Mouse (Mus musculus): Measurements from ENCODE around the gene H1f0. TPM values are rescaled to one million over a fixed set of nuclear protein-coding genes. Genes with fewer than 3 reads are reported as not detected.

H1f0 gene
- polyA plus RNA-seq, 1 experiment, result 123 TPM

GRCm38 (mm10) chr15:79038331-79038730 lies 10.1 kb downstream of the H1f0 start:
- WGBS, result 74% methylated on average over 10 of the region's 10 CpGs
- no peak overlapping the region for H3K27ac ChIP-seq (ENCODE audit: insufficient read depth, low read depth, low read length)
- H3K4me1 ChIP-seq (ENCODE audit: control insufficient read depth, insufficient read depth, low read length), result peaks cover 7% of the 10 kb centered on the region; the same call in 1 of the 2 replicates
- no peaks in the 10 kb centered on the region for H3K36me3 ChIP-seq (ENCODE audit: control insufficient read depth, insufficient read depth, low read length)
- no peak for TF ChIP-seq POLR2A (IDR thresholded peaks at IDR 0.05; ENCODE audit: low read depth, low read length)
- no peak for TF ChIP-seq CTCF (conservative IDR thresholded peaks at IDR 0.05; ENCODE audit: insufficient read depth, insufficient read length, low read depth, low read length)
- H3K4me3 ChIP-seq (ENCODE audit: insufficient read depth, low read depth, low read length), result no peak overlapping the region
- DNase-seq, result no peak
- no peaks in the 10 kb centered on the region for H3K27me3 ChIP-seq (replicated peaks; ENCODE audit: control insufficient read depth, insufficient read depth, low read length)

GRCm38 (mm10) chr15:79038853-79039252 lies 10.6 kb downstream of the H1f0 start:
- peak; percentile 93 for DNase-seq
- H3K4me3 ChIP-seq (ENCODE audit: insufficient read depth, low read depth, low read length), result no peak overlapping the region
- WGBS, result 11% methylated on average over 7 of the region's 7 CpGs

DNA sequence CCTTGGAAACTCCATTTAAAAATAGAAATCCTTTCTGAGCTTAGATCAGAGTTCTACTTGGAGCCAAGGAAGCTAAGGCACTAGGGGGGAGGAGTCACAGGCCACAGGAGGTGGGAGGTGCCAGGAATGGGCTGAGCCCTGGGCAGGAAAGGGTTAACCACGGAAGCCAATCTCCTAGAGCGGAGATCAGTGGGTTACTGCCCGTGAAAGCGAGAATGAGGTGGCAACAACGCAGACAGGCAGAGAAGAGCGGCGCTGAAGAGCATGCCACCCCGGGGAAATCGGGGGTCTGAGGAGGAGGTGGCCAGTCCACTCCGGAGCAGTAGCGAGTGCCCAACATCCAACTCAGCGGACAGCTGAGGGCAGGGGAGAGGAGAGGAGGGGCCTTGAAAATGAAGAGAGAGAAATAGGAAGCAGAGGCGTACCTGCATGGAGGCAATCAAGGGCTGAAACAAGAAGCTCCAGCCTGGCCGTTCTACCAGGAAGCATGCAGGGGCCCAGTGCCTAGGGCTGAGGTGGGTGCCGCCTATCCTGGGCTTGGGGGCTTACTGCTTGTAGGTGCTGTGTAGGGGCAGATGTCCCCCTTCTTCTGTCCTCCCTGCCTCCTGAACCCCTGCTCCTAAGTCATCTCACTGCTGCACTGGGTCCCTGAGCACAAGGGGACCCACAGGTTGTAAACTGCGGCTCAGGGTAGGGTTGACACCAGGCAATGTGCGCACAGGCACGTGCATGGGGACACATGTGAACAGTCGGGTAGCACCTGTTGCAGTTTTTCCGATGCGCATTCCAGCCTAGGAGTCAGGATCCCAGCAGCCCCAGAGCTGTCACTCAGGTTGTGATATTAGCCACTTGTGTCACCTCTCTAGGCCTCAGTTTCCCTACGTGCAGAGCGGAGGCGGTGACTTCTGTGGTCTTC lies 12.5 kb downstream of the H1f0 start:
- Histone ChIP-seq H3K4me1 (ENCODE audit: control insufficient read depth, insufficient read depth, low read length) (peaks cover 7% of the 10 kb centered on the region; the same call in 1 of the 2 replicates), H3K27me3 (replicated peaks; ENCODE audit: control insufficient read depth, insufficient read depth, low read length) (no peaks in the 10 kb centered on the region), H3K36me3 (ENCODE audit: control insufficient read depth, insufficient read depth, low read length) (no peaks in the 10 kb centered on the region), H3K4me3 (ENCODE audit: insufficient read depth, low read depth, low read length) (peak overlapping the region; percentile 2; the same call in 1 of the 2 replicates), H3K27ac (ENCODE audit: insufficient read depth, low read depth, low read length) (no peak overlapping the region)
- TF ChIP-seq CTCF (conservative IDR thresholded peaks at IDR 0.05; ENCODE audit: insufficient read depth, insufficient read length, low read depth, low read length), result no peak
- WGBS, result 29% methylated on average over 24 of the region's 24 CpGs
- peak; percentile 55 for DNase-seq

More at GRCm38 (mm10) chr15:79038853-79039252, 10.6 kb downstream of the H1f0 start:
- H3K36me3 ChIP-seq (ENCODE audit: control insufficient read depth, insufficient read depth, low read length), result no peaks in the 10 kb centered on the region
- TF ChIP-seq CTCF (conservative IDR thresholded peaks at IDR 0.05; ENCODE audit: insufficient read depth, insufficient read length, low read depth, low read length) (peak; percentile 99), POLR2A (IDR thresholded peaks at IDR 0.05; ENCODE audit: low read depth, low read length) (no peak)
- no peaks in the 10 kb centered on the region for H3K27me3 ChIP-seq (replicated peaks; ENCODE audit: control insufficient read depth, insufficient read depth, low read length)
- no peak overlapping the region for H3K27ac ChIP-seq (ENCODE audit: insufficient read depth, low read depth, low read length)
- peaks cover 7% of the 10 kb centered on the region; the same call in 1 of the 2 replicates for H3K4me1 ChIP-seq (ENCODE audit: control insufficient read depth, insufficient read depth, low read length)

DNA sequence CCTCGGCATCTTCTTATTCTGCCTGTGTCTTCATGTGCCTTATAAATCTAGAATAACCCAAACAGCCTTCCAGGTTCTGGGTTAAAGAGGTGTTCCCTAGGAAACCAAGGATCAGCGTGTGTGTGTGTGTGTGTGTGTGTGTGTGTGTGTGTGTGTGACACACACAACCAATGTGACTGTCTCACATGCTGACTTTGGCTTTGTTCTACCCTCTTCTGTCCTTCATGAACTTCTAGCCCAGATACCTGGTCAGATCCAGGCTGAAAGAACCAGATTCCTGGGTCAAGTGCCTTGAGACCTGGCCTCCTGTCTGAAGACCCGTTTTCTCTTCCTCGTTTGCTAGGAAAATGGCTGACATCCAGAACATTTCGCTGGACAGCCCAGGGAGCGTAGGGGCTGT lies 13.3 kb downstream of the H1f0 start, which contains the start of gene Galr3:
TSS of gene Galr3 (plus strand) at position 301 of the 400 bp plus-strand sequence.
- H3K27ac ChIP-seq (ENCODE audit: insufficient read depth, low read depth, low read length), result no peak within 1 kb of the TSS
- H3K27me3 ChIP-seq (replicated peaks; ENCODE audit: control insufficient read depth, insufficient read depth, low read length), result no peaks in the 10 kb centered on the region
- WGBS, result 70% methylated on average over 6 of the region's 6 CpGs
- no peak for DNase-seq
- no peak for TF ChIP-seq CTCF (conservative IDR thresholded peaks at IDR 0.05; ENCODE audit: insufficient read depth, insufficient read length, low read depth, low read length)
- no peak for TF ChIP-seq POLR2A (IDR thresholded peaks at IDR 0.05; ENCODE audit: low read depth, low read length)
- peaks cover 7% of the 10 kb centered on the region; the same call in 1 of the 2 replicates for H3K4me1 ChIP-seq (ENCODE audit: control insufficient read depth, insufficient read depth, low read length)
- peak within 1 kb of the TSS; percentile 52 for H3K4me3 ChIP-seq (ENCODE audit: insufficient read depth, low read depth, low read length)
- no peaks in the 10 kb centered on the region for H3K36me3 ChIP-seq (ENCODE audit: control insufficient read depth, insufficient read depth, low read length)

GRCm38 (mm10) chr15:79042721-79043491 lies 14.7 kb downstream of the H1f0 start:
- DNase-seq, result peak; percentile 20
- no peak for TF ChIP-seq POLR2A (IDR thresholded peaks at IDR 0.05; ENCODE audit: low read depth, low read length)
- no peak for TF ChIP-seq CTCF (conservative IDR thresholded peaks at IDR 0.05; ENCODE audit: insufficient read depth, insufficient read length, low read depth, low read length)
- WGBS, result 2% methylated on average over 105 of the region's 105 CpGs
- Histone ChIP-seq H3K4me1 (ENCODE audit: control insufficient read depth, insufficient read depth, low read length) (peaks cover 7% of the 10 kb centered on the region; the same call in 1 of the 2 replicates), H3K4me3 (ENCODE audit: insufficient read depth, low read depth, low read length) (peak overlapping the region; percentile 52), H3K36me3 (ENCODE audit: control insufficient read depth, insufficient read depth, low read length) (no peaks in the 10 kb centered on the region), H3K27me3 (replicated peaks; ENCODE audit: control insufficient read depth, insufficient read depth, low read length) (no peaks in the 10 kb centered on the region), H3K27ac (ENCODE audit: insufficient read depth, low read depth, low read length) (no peak overlapping the region)

- TF ChIP-seq POLR2A (IDR thresholded peaks at IDR 0.05; ENCODE audit: low read depth, low read length) (no peak), CTCF (conservative IDR thresholded peaks at IDR 0.05; ENCODE audit: insufficient read depth, insufficient read length, low read depth, low read length) (no peak)
- Histone ChIP-seq H3K4me3 (ENCODE audit: insufficient read depth, low read depth, low read length) (no peak overlapping the region), H3K27me3 (replicated peaks; ENCODE audit: control insufficient read depth, insufficient read depth, low read length) (no peaks in the 10 kb centered on the region), H3K36me3 (ENCODE audit: control insufficient read depth, insufficient read depth, low read length) (no peaks in the 10 kb centered on the region), H3K27ac (ENCODE audit: insufficient read depth, low read depth, low read length) (no peak overlapping the region), H3K4me1 (ENCODE audit: control insufficient read depth, insufficient read depth, low read length) (peaks cover 4% of the 10 kb centered on the region; the same call in 1 of the 2 replicates)
- no peak for DNase-seq
- WGBS, result 33% methylated on average over 4 of the region's 4 CpGs
Observed at GRCm38 (mm10) chr15:79044837-79045236, 16.6 kb downstream of the H1f0 start.

Data from kidney, adult 2 months (tissue).